Mouse (Mus musculus) right cerebral cortex, postnatal 4 days (tissue): Measurements from ENCODE around the gene Serpina1f.

Experiments
- DNase-seq: peaks from one replicate; pipeline ENCODE4 v3.0.0-alpha.2; 2022

Gene Serpina1f

DNA sequence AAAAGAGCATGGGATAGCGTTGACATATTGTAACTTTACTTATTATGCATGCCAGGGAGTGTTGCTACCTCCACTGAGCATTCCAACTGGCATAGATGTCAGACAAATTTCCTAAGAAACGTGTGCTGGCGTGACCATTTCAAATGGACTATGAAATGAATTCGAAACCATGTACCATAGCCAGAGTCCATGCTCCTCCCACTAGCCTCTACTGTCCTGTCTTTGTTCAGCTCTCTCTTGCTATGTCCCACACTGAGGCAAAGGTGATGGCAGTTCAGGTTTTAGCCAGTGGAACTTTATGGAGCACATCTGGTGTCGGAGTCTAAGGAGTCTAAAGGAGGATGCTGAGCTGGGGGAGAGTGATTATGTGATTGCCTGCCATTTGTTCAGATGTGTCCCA lies 35.3 kb downstream of the Serpina1f start:
- no peak for DNase-seq

DNA sequence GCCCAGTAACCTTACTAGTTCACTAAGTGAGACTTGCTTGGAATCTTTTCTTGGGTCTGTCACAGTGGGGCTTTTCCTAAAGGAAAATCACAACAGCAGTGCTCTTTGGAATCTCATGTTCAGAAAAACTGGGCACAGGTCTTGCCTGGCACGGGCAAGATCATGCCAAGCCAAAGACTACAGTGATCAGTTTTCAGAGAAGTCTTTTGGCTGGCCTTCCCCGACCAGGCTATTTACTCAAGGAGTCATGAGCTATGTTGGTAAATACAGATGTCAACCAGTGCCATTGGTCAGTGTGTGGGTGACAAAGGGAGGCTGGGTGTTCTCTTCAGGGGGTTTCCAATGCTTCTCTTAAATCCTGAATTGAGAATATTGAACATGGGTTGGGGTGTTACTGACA lies 36.2 kb downstream of the Serpina1f start:
- DNase-seq: no peak

DNA sequence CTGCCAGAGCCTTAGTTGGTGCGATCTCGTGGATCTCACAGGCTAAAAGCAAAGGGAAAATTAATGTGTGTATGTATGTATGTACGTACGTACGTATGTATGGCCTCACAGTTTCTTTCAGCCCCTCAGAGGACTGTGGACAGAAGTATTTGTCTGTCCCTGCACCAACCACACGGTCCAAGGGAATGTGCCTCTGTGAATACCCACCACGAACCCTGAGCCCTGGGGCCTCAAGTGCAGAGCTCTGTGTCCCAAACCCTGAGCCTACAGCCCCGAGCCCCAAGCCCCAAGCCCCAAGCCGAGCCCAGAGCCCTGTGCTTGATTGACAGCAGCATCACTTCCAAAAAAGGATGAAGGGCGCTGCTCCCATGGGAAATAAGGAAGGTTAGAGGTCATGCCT lies 37.3 kb downstream of the Serpina1f start:
- no peak for DNase-seq

- no peak for DNase-seq
These were observed 38.3 kb downstream of the Serpina1f start, which contains the start of gene Serpina6 for GRCm38 (mm10) chr12:103656848-103657626. TSS of gene Serpina6 (minus strand) at chr12:103657212.

DNA sequence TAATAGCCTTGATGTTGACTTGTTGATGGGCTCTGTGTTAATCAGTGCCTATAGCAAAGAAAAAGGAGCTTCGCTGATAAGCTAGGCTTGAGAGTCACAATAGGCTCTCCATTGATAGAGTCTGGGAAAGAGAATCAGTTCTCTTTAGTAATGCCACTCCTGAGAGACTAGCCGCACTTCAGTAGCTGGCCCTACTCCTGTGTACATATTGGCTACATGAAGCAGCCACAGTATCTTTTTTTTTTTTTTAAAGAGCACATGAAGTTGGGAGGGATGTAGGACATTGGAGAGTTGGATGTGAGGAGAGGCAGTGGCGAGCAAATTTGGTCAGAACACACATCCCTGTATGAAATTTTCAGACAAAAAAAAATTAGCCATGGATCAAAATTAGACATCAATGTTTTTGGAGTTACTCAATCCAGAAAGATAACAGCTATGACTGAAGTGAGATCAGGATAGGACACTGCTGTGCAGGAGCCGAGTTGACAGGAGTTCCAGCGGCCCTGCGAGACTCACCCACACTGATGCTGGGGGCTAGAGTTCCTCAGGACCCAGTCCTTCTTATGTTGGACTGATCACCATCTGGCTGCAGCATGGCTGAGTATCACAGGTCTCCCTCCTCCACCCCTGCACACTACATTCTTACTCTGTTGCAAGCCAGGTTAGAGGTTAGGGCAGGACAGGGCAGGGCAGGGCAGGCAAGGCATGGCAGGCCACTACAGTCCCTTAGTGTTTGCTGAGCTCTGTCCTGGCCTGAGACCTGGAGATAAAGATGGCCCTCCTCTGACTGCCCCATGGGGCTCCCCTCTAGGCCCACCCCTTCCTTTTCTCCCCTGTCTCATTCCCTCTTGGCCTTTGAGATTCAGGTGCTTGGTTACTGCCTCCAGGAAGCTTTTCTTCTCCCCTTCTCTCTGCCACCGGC lies 39.9 kb downstream of the Serpina1f start:
- no peak for DNase-seq

DNA sequence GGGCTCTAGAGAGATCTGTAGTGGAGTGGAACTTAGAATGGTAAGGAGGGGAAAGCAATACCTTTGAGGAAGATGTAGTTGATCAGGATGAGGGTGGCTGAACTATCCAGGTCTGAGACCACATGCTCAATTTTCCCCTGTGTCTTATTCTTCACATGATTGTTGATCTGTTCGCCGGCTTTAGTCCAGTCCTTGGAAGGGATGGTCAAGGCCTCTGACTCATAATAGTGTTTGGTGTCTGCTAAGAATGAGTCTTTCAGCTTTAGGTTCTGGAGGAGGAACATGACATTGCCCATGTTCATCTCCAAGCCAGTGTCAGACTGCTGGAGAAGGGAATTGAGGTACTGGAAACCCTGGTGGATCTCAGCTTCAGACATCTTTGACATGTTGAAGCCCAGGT lies 41.5 kb downstream of the Serpina1f start:
- DNase-seq: no peak

- no peak for DNase-seq
These were observed 49.0 kb downstream of the Serpina1f start for GRCm38 (mm10) chr12:103646314-103646713.

DNA sequence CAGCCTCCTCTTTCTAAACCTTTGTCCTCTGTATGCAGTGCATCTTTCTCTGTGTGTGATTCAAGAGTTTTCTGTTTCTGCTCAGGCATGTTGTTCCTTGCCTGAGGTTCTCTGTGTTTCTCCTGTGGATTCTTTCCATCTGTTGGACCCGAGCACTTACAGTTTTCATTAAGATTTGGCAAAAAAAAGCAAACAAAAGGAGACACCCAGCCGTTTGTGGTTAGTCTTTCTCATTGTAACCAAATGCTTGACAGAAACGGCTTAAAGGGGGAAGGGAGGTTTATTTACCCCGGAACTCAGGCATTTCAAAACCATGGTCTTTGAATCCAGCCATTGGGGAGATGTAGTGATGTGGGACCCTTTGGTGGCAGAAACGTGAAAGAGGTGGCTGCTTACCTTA lies 50.7 kb downstream of the Serpina1f start:
- DNase-seq: no peak

DNA sequence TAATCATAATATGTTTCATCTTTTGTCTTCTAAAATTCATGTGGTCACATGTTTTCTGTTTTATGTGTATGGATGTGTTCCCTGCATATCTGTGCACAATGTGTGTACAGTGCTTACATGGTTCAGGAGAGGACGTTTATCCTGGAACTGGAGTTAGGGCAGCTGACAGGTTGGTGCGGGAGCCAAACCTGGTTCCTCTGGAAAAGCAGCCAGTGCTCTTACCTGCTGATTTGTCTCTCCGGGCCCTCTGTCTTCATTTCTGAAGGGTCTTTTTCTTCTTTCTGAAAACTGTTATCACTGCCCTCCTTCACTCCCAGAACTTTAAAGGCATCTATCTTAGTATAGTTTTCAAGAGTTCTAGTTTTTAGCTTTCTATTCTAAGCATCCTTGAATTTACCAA lies 51.5 kb downstream of the Serpina1f start:
- no peak for DNase-seq

GRCm38 (mm10) chr12:103643336-103643735 lies 52.0 kb downstream of the Serpina1f start:
- DNase-seq: peak; percentile 96
